Mouse (Mus musculus) cortical plate, adult 2 months (tissue): Measurements from ENCODE around the gene C1rl.

Source experiments
- CTCF ChIP-seq: fragments of 200-500 bp; IDR thresholded peaks from 2 replicates; pipeline ENCODE4 v1.5.1; 2011; ENCODE audit warnings: mild to moderate bottlenecking, control low read depth, low read length; ENCODE audit not compliant: insufficient read depth; ENCODE audit errors: extremely low read depth
- POLR2A ChIP-seq: fragments of 200-500 bp; IDR thresholded peaks from 2 replicates; pipeline ENCODE4 v1.6.1; 2011; ENCODE audit warnings: mild to moderate bottlenecking, low read length, control low read depth; ENCODE audit not compliant: insufficient read depth; ENCODE audit errors: extremely low read depth

DNA sequence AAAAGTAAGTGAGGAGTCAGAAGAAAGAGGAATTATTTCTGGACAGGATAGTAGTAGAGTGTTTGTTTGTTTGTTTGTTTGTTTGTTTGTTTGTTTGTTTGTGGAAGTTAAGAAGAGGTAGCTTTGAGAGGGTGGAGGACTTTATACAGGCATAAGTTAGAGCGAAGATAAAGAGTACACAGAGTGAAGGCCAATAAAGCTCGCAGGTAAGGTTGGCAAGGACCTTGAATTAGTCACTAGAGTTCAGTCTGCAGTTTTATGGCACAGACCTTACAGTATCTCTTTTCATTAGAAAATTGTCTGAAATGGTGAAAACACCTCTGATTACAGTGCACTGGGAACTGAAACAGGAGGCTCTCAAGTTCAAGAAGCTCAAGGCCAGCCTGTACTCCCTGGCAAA, 46.9 kb upstream of the C1rl start:
- TF ChIP-seq CTCF, result no peak
- TF ChIP-seq POLR2A, result no peak
